Mouse (Mus musculus) embryonic facial prominence, embryonic 15.5 days (tissue): ENCODE data around the gene Tgm3. TPM values are rescaled to one million over a fixed set of nuclear protein-coding genes. Genes with fewer than 3 reads are reported as not detected.

Experiments
- ATAC-seq: fragments of 200-750 bp; cut with Nextera tagmentation; 2 replicates; pipeline ENCODE4 v1.8.0; 2017; ENCODE audit warnings: low read depth, moderate TSS enrichment; ENCODE audit not compliant: insufficient number of reproducible peaks, low FRiP score, low TSS enrichment
- H3K27ac ChIP-seq: fragments of 300-500 bp; sonication (generic); replicated peaks from 2 replicates; pipeline ENCODE4 v1.5.1; 2015; ENCODE audit warnings: mild to moderate bottlenecking, inconsistent platforms
- H3K27me3 ChIP-seq: fragments of 300-500 bp; sonication (generic); 2 replicates; pipeline ENCODE4 v1.6.1; 2015; ENCODE audit warnings: inconsistent platforms
- H3K36me3 ChIP-seq: fragments of 300-500 bp; sonication (generic); 2 replicates; pipeline ENCODE4 v1.6.1; 2015; ENCODE audit warnings: mild to moderate bottlenecking, inconsistent platforms
- H3K4me1 ChIP-seq: fragments of 300-500 bp; sonication (generic); 2 replicates; pipeline ENCODE4 v1.6.1; 2015; ENCODE audit warnings: inconsistent platforms
- H3K4me2 ChIP-seq: fragments of 300-500 bp; sonication (generic); replicated peaks from 2 replicates; pipeline ENCODE4 v1.6.1; 2015; ENCODE audit warnings: mild to moderate bottlenecking, inconsistent platforms
- H3K4me3 ChIP-seq: fragments of 300-500 bp; sonication (generic); replicated peaks from 2 replicates; pipeline ENCODE4 v1.5.1; 2015; ENCODE audit warnings: mild to moderate bottlenecking, inconsistent platforms
- H3K9ac ChIP-seq: fragments of 300-500 bp; sonication (generic); 2 replicates; pipeline ENCODE4 v1.6.1; 2015; ENCODE audit warnings: inconsistent platforms
- H3K9me3 ChIP-seq: fragments of 300-500 bp; sonication (generic); replicated peaks from 2 replicates; pipeline ENCODE4 v1.6.1; 2016; ENCODE audit warnings: inconsistent platforms
- WGBS: fragments of 180-500 bp; shearing (Covaris S2); methylation state at CpG from one replicate; pipeline ENCODE4 v1.1.7; 2015; 5-methylcytosine and 5-hydroxymethylcytosine counted together
- polyA plus RNA-seq: library from polyadenylated mRNA; unstranded; fragments of >200 nt; fragmentation: Nextera tagmentation; extraction: Ambion mirVana; gene quantifications from 2 replicates; pipeline ENCODE4 v1.2.1, GENCODE M21; 2015

Gene Tgm3
- polyA plus RNA-seq, 1 experiment from 2014 or later, result 1.5 TPM

GRCm38 (mm10) chr2:130018084-130018483 is 5.9 kb downstream of the Tgm3 start:
- Histone ChIP-seq H3K9me3 (no peaks in the 10 kb centered on the region), H3K27me3 (no peaks in the 10 kb centered on the region), H3K4me3 (no peak overlapping the region), H3K27ac (no peak overlapping the region), H3K4me2 (no peak overlapping the region), H3K4me1 (0 out of 2 replicates have a peak, but pooled peaks cover 5% of the 10 kb centered on the region), H3K9ac (no peak overlapping the region), H3K36me3 (no peaks in the 10 kb centered on the region)
- ATAC-seq, result no peak
- 83% methylated on average over 2 of the region's 2 CpGs for WGBS

- ATAC-seq, result no peak
- H3K27me3 ChIP-seq, result no peaks in the 10 kb centered on the region
- H3K4me3 ChIP-seq, result no peak overlapping the region
- no peak overlapping the region for H3K27ac ChIP-seq
- no peaks in the 10 kb centered on the region for H3K4me1 ChIP-seq
- H3K36me3 ChIP-seq, result no peaks in the 10 kb centered on the region
- H3K9me3 ChIP-seq, result no peaks in the 10 kb centered on the region
- no peak overlapping the region for H3K4me2 ChIP-seq
- WGBS, result 59% methylated on average over 4 of the region's 4 CpGs
- no peak overlapping the region for H3K9ac ChIP-seq
Measured at GRCm38 (mm10) chr2:130027890-130028289, 15.7 kb downstream of the Tgm3 start.

- 89% methylated on average over 11 of the region's 11 CpGs for WGBS
- no peak overlapping the region for H3K27ac ChIP-seq
Measured at GRCm38 (mm10) chr2:130029826-130030225, 17.7 kb downstream of the Tgm3 start.

DNA sequence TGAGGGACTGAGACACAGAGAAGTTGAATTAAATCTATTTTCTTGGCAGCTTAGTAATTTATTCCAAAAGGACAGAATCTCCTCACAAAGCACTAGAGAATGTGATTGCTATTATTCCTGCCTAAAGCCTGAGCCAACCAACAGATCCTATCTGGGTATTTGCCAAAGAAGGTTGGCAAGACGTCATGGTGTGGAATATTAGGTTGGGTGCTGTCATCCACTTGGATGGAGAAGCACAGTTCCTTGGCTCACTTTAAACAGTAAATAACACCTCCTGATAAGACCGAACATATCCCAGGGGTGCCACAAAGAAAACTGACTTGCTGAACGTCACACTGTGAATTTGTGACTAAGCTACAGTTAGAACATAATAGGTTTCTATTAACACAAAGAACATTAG is 20.5 kb downstream of the Tgm3 start:
- Histone ChIP-seq H3K4me3 (no peak overlapping the region), H3K36me3 (no peaks in the 10 kb centered on the region), H3K4me1 (no peaks in the 10 kb centered on the region), H3K27me3 (no peaks in the 10 kb centered on the region), H3K27ac (no peak overlapping the region), H3K4me2 (no peak overlapping the region), H3K9ac (no peak overlapping the region), H3K9me3 (no peaks in the 10 kb centered on the region)
- WGBS, result 57% methylated on average over 3 of the region's 3 CpGs
- ATAC-seq, result no peak

More at GRCm38 (mm10) chr2:130029826-130030225, 17.7 kb downstream of the Tgm3 start:
- no peak overlapping the region for H3K4me3 ChIP-seq
- H3K9me3 ChIP-seq, result no peaks in the 10 kb centered on the region
- no peak overlapping the region for H3K4me2 ChIP-seq
- H3K36me3 ChIP-seq, result no peaks in the 10 kb centered on the region
- no peaks in the 10 kb centered on the region for H3K27me3 ChIP-seq
- no peak for ATAC-seq
- no peaks in the 10 kb centered on the region for H3K4me1 ChIP-seq
- no peak overlapping the region for H3K9ac ChIP-seq

DNA sequence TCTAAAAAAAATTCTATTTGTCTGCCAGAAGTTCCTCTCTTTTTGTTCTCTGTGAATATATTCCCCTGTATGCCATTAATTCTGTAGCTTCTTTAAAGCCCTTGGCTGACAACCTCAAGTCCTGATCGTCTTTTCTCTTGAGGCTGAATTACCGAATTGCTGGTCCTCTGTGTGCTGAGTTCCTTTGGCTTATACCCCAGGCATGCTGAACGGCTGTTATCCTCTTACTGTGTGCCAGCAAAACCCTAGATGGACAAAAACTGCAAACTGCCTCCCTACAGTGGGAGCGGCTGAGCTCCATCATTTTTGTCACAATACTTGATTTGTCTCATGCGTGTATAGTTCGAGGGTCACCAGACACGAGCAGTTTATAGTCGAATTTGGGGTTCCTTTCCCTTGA is 24.7 kb downstream of the Tgm3 start:
- Histone ChIP-seq H3K27me3 (no peaks in the 10 kb centered on the region), H3K9ac (no peak overlapping the region), H3K9me3 (no peaks in the 10 kb centered on the region), H3K4me1 (no peaks in the 10 kb centered on the region), H3K4me3 (no peak overlapping the region), H3K36me3 (no peaks in the 10 kb centered on the region), H3K4me2 (no peak overlapping the region), H3K27ac (no peak overlapping the region)
- no peak for ATAC-seq
- WGBS, result 65% methylated on average over 8 of the region's 8 CpGs

DNA sequence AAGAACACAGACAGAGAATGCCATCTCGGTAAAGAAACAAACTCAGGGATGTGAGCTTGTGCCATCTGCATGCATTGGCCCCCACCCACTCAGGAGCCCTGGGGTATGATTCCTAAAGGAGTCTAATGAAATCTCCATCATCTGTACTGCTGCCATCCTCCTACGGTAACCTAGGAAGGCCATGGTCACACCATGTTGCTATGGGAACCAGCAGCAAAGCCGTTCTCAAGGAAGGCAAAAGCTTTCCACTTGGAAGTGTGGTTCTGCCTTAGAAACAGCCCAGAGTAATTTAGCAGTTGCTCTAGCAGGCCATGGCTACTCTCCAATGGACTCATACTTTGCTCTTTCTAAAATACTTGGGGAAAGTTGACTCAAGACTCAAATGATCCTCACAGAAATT is 26.8 kb downstream of the Tgm3 start:
- ATAC-seq, result no peak
- Histone ChIP-seq H3K4me3 (no peak overlapping the region), H3K9ac (no peak overlapping the region)

DNA sequence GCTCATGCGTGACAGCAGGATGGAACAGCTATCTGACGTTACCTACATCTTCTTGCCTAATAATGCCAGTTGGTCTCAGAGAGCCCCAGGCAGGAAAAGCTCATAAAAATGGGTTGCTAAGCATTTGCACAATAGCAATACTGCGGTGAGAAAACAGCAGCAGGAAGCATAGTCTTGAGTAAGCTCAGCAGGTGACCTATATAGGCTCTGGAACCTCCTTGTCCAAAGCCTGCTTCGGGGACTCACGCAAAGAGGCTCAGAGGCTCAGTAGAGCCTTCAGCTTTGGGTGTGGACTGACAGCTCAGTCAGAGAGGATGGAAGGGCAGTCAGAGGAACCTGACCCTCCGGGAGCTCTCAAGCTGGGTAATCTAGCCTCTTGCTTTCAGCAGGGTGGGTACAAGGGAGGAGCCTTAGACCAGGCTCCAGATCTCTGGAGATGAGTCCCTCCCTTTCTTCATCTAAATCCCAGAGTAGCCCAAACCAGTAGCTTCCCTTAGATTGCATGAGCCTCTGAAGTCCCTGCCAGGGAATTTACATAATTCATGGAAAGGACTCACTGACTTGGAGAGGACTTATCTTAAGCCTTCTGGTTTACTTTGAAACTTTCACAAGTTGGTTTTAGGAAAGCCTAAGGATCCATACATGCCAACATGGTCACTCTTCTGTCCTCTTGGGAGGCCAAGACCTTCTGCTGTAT is 28.2 kb downstream of the Tgm3 start:
- no peaks in the 10 kb centered on the region for H3K36me3 ChIP-seq
- H3K4me3 ChIP-seq, result no peak overlapping the region
- H3K9ac ChIP-seq, result no peak overlapping the region
- no peak overlapping the region for H3K4me2 ChIP-seq
- no peaks in the 10 kb centered on the region for H3K4me1 ChIP-seq
- H3K9me3 ChIP-seq, result no peaks in the 10 kb centered on the region
- no peak overlapping the region for H3K27ac ChIP-seq
- WGBS, result 71% methylated on average over 6 of the region's 6 CpGs
- H3K27me3 ChIP-seq, result no peaks in the 10 kb centered on the region
- no peak for ATAC-seq

More for the DNA sequence above, 26.8 kb downstream of the Tgm3 start:
- Histone ChIP-seq H3K4me1 (no peaks in the 10 kb centered on the region), H3K4me2 (no peak overlapping the region), H3K36me3 (no peaks in the 10 kb centered on the region), H3K27ac (no peak overlapping the region), H3K9me3 (no peaks in the 10 kb centered on the region), H3K27me3 (no peaks in the 10 kb centered on the region)
- 63% methylated on average over 3 of the region's 3 CpGs for WGBS

- Histone ChIP-seq H3K4me2 (no peak overlapping the region), H3K4me1 (no peaks in the 10 kb centered on the region), H3K27ac (no peak overlapping the region), H3K9ac (no peak overlapping the region), H3K36me3 (no peaks in the 10 kb centered on the region), H3K9me3 (no peaks in the 10 kb centered on the region), H3K4me3 (no peak overlapping the region), H3K27me3 (no peaks in the 10 kb centered on the region)
- no peak for ATAC-seq
- 84% methylated on average over 4 of the region's 4 CpGs for WGBS
Measured at GRCm38 (mm10) chr2:130043835-130044234, 31.7 kb downstream of the Tgm3 start.

DNA sequence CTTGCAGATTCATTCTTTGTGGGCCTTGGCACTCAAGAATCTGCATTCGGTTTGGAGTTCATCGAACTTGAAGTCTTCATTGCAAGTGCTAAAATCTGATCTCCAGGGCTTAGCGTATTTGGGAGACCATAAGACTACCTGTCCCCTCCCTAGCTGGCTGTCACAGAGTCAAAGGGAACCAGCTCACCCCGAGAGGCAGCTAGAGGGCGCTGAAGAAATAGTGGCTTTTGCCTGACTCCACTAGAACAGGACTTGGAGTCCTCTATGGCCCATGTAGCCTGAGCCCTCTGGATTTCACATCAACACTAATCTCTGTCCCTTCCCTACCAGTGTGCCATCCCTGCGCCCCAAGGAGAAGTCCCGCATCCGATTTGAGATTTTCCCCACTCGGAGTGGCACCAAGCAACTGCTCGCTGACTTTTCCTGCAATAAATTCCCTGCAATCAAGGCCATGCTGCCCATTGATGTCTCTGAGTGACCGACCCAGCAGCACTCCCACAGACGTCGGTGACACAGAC is 35.8 kb downstream of the Tgm3 start:
- H3K9ac ChIP-seq, result no peak overlapping the region
- no peak overlapping the region for H3K27ac ChIP-seq
- H3K4me2 ChIP-seq, result no peak overlapping the region
- no peak for ATAC-seq
- H3K4me1 ChIP-seq, result no peaks in the 10 kb centered on the region
- H3K4me3 ChIP-seq, result no peak overlapping the region
- no peaks in the 10 kb centered on the region for H3K9me3 ChIP-seq
- no peaks in the 10 kb centered on the region for H3K27me3 ChIP-seq
- WGBS, result 73% methylated on average over 13 of the region's 13 CpGs
- H3K36me3 ChIP-seq, result no peaks in the 10 kb centered on the region

DNA sequence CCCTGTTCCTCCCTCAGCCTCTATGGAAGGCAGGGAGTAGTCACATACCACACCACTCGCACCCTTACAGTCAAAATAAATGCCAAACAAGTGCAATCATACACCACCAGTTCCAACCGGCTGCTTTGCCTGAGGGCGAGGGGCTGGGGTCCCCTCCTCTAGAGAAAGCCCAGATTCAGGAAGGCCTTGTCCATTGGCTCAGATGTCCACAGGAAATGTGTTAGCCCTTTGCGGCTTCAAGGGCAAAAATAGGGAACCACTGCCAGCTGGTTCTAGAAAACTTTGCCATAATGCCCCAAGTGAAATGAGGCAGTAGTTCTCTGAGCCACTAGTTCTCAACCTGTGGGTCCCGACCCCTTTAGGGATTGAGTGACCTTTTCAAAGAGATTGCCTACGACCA is 36.6 kb downstream of the Tgm3 start:
- no peaks in the 10 kb centered on the region for H3K27me3 ChIP-seq
- no peak overlapping the region for H3K27ac ChIP-seq
- H3K9me3 ChIP-seq, result no peaks in the 10 kb centered on the region
- H3K4me2 ChIP-seq, result no peak overlapping the region
- H3K36me3 ChIP-seq, result no peaks in the 10 kb centered on the region
- no peak overlapping the region for H3K4me3 ChIP-seq
- ATAC-seq, result no peak
- H3K9ac ChIP-seq, result no peak overlapping the region
- no peaks in the 10 kb centered on the region for H3K4me1 ChIP-seq
- 55% methylated on average over 6 of the region's 6 CpGs for WGBS

- Histone ChIP-seq H3K4me1 (no peaks in the 10 kb centered on the region), H3K36me3 (no peaks in the 10 kb centered on the region), H3K27me3 (no peaks in the 10 kb centered on the region; the same call in 1 of the 2 replicates), H3K4me2 (no peak overlapping the region), H3K4me3 (no peak overlapping the region), H3K9ac (no peak overlapping the region), H3K27ac (no peak overlapping the region), H3K9me3 (no peaks in the 10 kb centered on the region)
- ATAC-seq, result no peak
- 50% methylated on average over 1 of the region's 1 CpGs for WGBS
Measured at GRCm38 (mm10) chr2:130058149-130058548, 46.0 kb downstream of the Tgm3 start.

- no peak overlapping the region for H3K27ac ChIP-seq
- H3K27me3 ChIP-seq, result no peaks in the 10 kb centered on the region
- H3K36me3 ChIP-seq, result no peaks in the 10 kb centered on the region
- H3K9ac ChIP-seq, result no peak overlapping the region
- no peak overlapping the region for H3K4me2 ChIP-seq
- no peaks in the 10 kb centered on the region for H3K4me1 ChIP-seq
- no peak for ATAC-seq
- no peak overlapping the region for H3K4me3 ChIP-seq
- WGBS, result 22% methylated on average over 3 of the region's 3 CpGs
- H3K9me3 ChIP-seq, result no peaks in the 10 kb centered on the region
Measured at GRCm38 (mm10) chr2:130068228-130068627, 56.1 kb downstream of the Tgm3 start.
